8 mouse cellular contexts compared by ENCODE assay signal in genomic region chr17:27032869-27033268, GRCm38 (mm10). TPM values are rescaled to one million over a fixed set of nuclear protein-coding genes. Genes with fewer than 3 reads are reported as not detected.
DNase-seq lines count a peak whose midpoint lies in the region; ATAC-seq and TF ChIP-seq lines count a peak whose summit lies in the region.

No protein-coding gene starts in this region.

- no peak overlapping the region for H3K4me3 ChIP-seq in hindbrain, postnatal 0 days (ENCODE audit: low read length)
- no peak overlapping the region for H3K4me3 ChIP-seq in midbrain, embryonic 12.5 days
- no peak overlapping the region for H3K4me3 ChIP-seq in spleen, adult 2 months (ENCODE audit: extremely low read depth, insufficient read depth, insufficient read length)

- ATAC-seq in hindbrain, postnatal 0 days, result peak; percentile 58; the same call in 1 of the 2 replicates
- peak; percentile 47; the same call in 1 of the 2 replicates for ATAC-seq in midbrain, embryonic 12.5 days (ENCODE audit: low FRiP score, low read depth)

- DNase-seq in adrenal gland, adult (ENCODE audit: inconsistent age in 2 of 2, low spot score in 1 of 2), result peak; percentile 75 to 93
- DNase-seq in adrenal gland, adult 8-10 months, result no peak
- peak; percentile 90 to 92 for DNase-seq in cerebellum, postnatal 14 days
- peak; percentile 62 to 67 for DNase-seq in gastrocnemius, adult 8-10 months (ENCODE audit: low spot score in 2 of 2)
- peak; percentile 87 for DNase-seq in hindbrain, postnatal 0 days (ENCODE audit: low spot score)
- DNase-seq in left cerebral cortex, postnatal 25 days (ENCODE audit: low spot score in 2 of 2), result peak; percentile 59 to 68
- peak in 1 of 2 experiments; percentile 73 for DNase-seq in spleen, adult 2 months (ENCODE audit: low read depth in 1 of 2, low spot score in 2 of 2)

- no peak overlapping the region for H3K9ac ChIP-seq in hindbrain, postnatal 0 days (replicated peaks; ENCODE audit: low read length)
- no peak overlapping the region for H3K9ac ChIP-seq in midbrain, embryonic 12.5 days (replicated peaks)

- no peaks in the 10 kb centered on the region for H3K36me3 ChIP-seq in hindbrain, postnatal 0 days (ENCODE audit: insufficient read depth, low read length)
- no peaks in the 10 kb centered on the region for H3K36me3 ChIP-seq in midbrain, embryonic 12.5 days
- H3K36me3 ChIP-seq in spleen, adult 2 months (ENCODE audit: control insufficient read depth, insufficient read depth, low read length), result no peaks in the 10 kb centered on the region

- no peak overlapping the region for H3K27ac ChIP-seq in hindbrain, postnatal 0 days
- no peak overlapping the region for H3K27ac ChIP-seq in midbrain, embryonic 12.5 days (replicated peaks)
- no peak overlapping the region for H3K27ac ChIP-seq in spleen, adult 2 months (ENCODE audit: insufficient read depth, low read length)

- 2% methylated on average over 14 of the region's 14 CpGs for WGBS in hindbrain, postnatal 0 days
- whole genome bisulfite sequencing in midbrain, embryonic 12.5 days, result 4% methylated on average over 14 of the region's 14 CpGs
- 3% methylated on average over 14 of the region's 14 CpGs for WGBS in spleen, adult 2 months

- H3K4me2 ChIP-seq in hindbrain, postnatal 0 days (ENCODE audit: low read depth, low read length), result 0 out of 2 replicates have a peak overlapping the region, but pooled peaks have one; percentile 11
- H3K4me2 ChIP-seq in midbrain, embryonic 12.5 days (replicated peaks), result no peak overlapping the region

- 0 out of 2 replicates have a peak, but pooled peaks cover 3% of the 10 kb centered on the region for H3K4me1 ChIP-seq in hindbrain, postnatal 0 days (ENCODE audit: insufficient read depth, low read length)
- H3K4me1 ChIP-seq in midbrain, embryonic 12.5 days, result peaks cover 12% of the 10 kb centered on the region
- H3K4me1 ChIP-seq in spleen, adult 2 months (ENCODE audit: control insufficient read depth, insufficient read depth, insufficient read length), result no peaks in the 10 kb centered on the region

- H3K9me3 ChIP-seq in hindbrain, postnatal 0 days (ENCODE audit: low read length), result no peaks in the 10 kb centered on the region
- H3K9me3 ChIP-seq in midbrain, embryonic 12.5 days, result no peaks in the 10 kb centered on the region

- no peak for TF ChIP-seq POLR2A in spleen, adult 2 months (IDR thresholded peaks at IDR 0.05; ENCODE audit: low read depth, low read length)

- TF ChIP-seq CTCF in hindbrain, postnatal 0 days (IDR thresholded peaks at IDR 0.05; ENCODE audit: low read depth), result peak; percentile 96
- TF ChIP-seq CTCF in spleen, adult 2 months (IDR thresholded peaks at IDR 0.05; ENCODE audit: extremely low read depth, insufficient read depth, insufficient read length, insufficient replicate concordance), result peak; percentile 90; the same call in 1 of the 2 replicates

- no peaks in the 10 kb centered on the region for H3K27me3 ChIP-seq in hindbrain, postnatal 0 days (ENCODE audit: insufficient read depth, low read length)
- peaks cover 8% of the 10 kb centered on the region for H3K27me3 ChIP-seq in midbrain, embryonic 12.5 days
- H3K27me3 ChIP-seq in spleen, adult 2 months (ENCODE audit: control insufficient read depth, insufficient read depth, low read length), result no peaks in the 10 kb centered on the region

- intact Hi-C loops in left cerebral cortex, postnatal 25 days (cut with DNase I), result loop anchor here (2.0 kb wide), 2 partner anchors 92 to 488 kb away; partner anchors contain the start of gene Grm4

RNA-seq across cellular contexts. Expression of gene Bak1, which starts 4.1 kb away (rescaled TPM):
- 10 to 100 TPM; 30.6 to 34.9 (median 32.4) TPM for total RNA-seq in adrenal gland, adult 8-10 months (2022)
- 10 to 100 TPM; 18.8 to 22.3 (median 21.4) TPM for total RNA-seq in gastrocnemius, adult 8-10 months (2022)
- 62.9 and 70.8 TPM in 2 replicates for total RNA-seq in hindbrain, postnatal 0 days (2014; rRNA removed)
- polyA plus RNA-seq in hindbrain, postnatal 0 days (2015; fragmentation: Nextera tagmentation; extraction: Ambion mirVana), result 4.0 and 4.2 TPM in 2 replicates
- 10 to 100 TPM; 17.0 to 17.8 TPM for total RNA-seq in left cerebral cortex, postnatal 25 days (2021)
- 3.4 and 3.5 TPM in 2 replicates for polyA plus RNA-seq in midbrain, embryonic 12.5 days (2016; fragmentation: Nextera tagmentation; extraction: Ambion mirVana)
- 50.3 and 67.8 TPM in 2 replicates for polyA plus RNA-seq in spleen, adult 2 months (2012; rRNA removed)

RNA-seq across cellular contexts. Expression of gene Itpr3, which starts 24.2 kb away (rescaled TPM):
- total RNA-seq in adrenal gland, adult 8-10 months (2022), result 10 to 100 TPM in 2 of 4 experiments, 1 to 10 TPM in 2; 7.6 to 16.6 (median 11.2) TPM
- total RNA-seq in gastrocnemius, adult 8-10 months (2022), result 1 to 10 TPM; 1.4 to 2.8 (median 2.0) TPM
- total RNA-seq in hindbrain, postnatal 0 days (2014; rRNA removed), result 2.3 and 4.0 TPM in 2 replicates
- polyA plus RNA-seq in hindbrain, postnatal 0 days (2015; fragmentation: Nextera tagmentation; extraction: Ambion mirVana), result 0.58 TPM in 2 replicates
- 1 to 10 TPM; 1.9 to 2.0 TPM for total RNA-seq in left cerebral cortex, postnatal 25 days (2021)
- polyA plus RNA-seq in midbrain, embryonic 12.5 days (2016; fragmentation: Nextera tagmentation; extraction: Ambion mirVana), result 1.4 and 2.2 TPM in 2 replicates
- polyA plus RNA-seq in spleen, adult 2 months (2012; rRNA removed), result 50.9 and 61.4 TPM in 2 replicates

RNA-seq across cellular contexts. Expression of gene Zbtb9, which starts 59.9 kb away (rescaled TPM):
- total RNA-seq in adrenal gland, adult 8-10 months (2022), result 10 to 100 TPM in 1 of 4 experiments, 1 to 10 TPM in 3; 6.6 to 10.1 (median 9.0) TPM
- total RNA-seq in gastrocnemius, adult 8-10 months (2022), result 1 to 10 TPM; 1.1 to 1.6 (median 1.5) TPM
- 21.4 and 22.7 TPM in 2 replicates for total RNA-seq in hindbrain, postnatal 0 days (2014; rRNA removed)
- 6.6 and 7.8 TPM in 2 replicates for polyA plus RNA-seq in hindbrain, postnatal 0 days (2015; fragmentation: Nextera tagmentation; extraction: Ambion mirVana)
- total RNA-seq in left cerebral cortex, postnatal 25 days (2021), result 10 to 100 TPM; 17.7 to 18.8 TPM
- 18.5 and 19.9 TPM in 2 replicates for polyA plus RNA-seq in midbrain, embryonic 12.5 days (2016; fragmentation: Nextera tagmentation; extraction: Ambion mirVana)
- 13.7 and 25.0 TPM in 2 replicates for polyA plus RNA-seq in spleen, adult 2 months (2012; rRNA removed)
